Mouse (Mus musculus): Measurements from ENCODE around the gene Prkg2.

The Prkg2 gene

GRCm38 (mm10) chr5:99036596-99037441 lies at the start of gene Prkg2:
Gene Prkg2, minus strand, starts transcription at chr5:99037351.
- DNase-seq: no peak

- no peak for DNase-seq
Observed at GRCm38 (mm10) chr5:99083955-99084354, 46.8 kb upstream of the Prkg2 start.

GRCm38 (mm10) chr5:99078375-99078774 lies 41.2 kb upstream of the Prkg2 start:
- no peak for DNase-seq

- no peak for DNase-seq
Observed at GRCm38 (mm10) chr5:99068391-99068790, 31.2 kb upstream of the Prkg2 start.

GRCm38 (mm10) chr5:99062582-99062981 lies 25.4 kb upstream of the Prkg2 start:
- no peak for DNase-seq

- no peak for DNase-seq
Observed at GRCm38 (mm10) chr5:99039021-99039420, 1.9 kb upstream of the Prkg2 start.

GRCm38 (mm10) chr5:99037442-99037811 lies 276 bp upstream of the Prkg2 start:
- DNase-seq: no peak

GRCm38 (mm10) chr5:99035961-99036360 lies 1.2 kb downstream of the Prkg2 start:
- no peak for DNase-seq

GRCm38 (mm10) chr5:99031551-99032149 lies 5.5 kb downstream of the Prkg2 start:
- DNase-seq: no peak

GRCm38 (mm10) chr5:99026343-99026742 lies 10.8 kb downstream of the Prkg2 start:
- DNase-seq: no peak

GRCm38 (mm10) chr5:99019709-99020108 lies 17.4 kb downstream of the Prkg2 start:
- DNase-seq: no peak

- no peak for DNase-seq
Observed at GRCm38 (mm10) chr5:99015140-99015539, 22.0 kb downstream of the Prkg2 start.

GRCm38 (mm10) chr5:99010448-99011151 lies 26.6 kb downstream of the Prkg2 start:
- DNase-seq: no peak

GRCm38 (mm10) chr5:98998104-98998503 lies 39.0 kb downstream of the Prkg2 start:
- no peak for DNase-seq

- no peak for DNase-seq
Observed at GRCm38 (mm10) chr5:98995767-98996166, 41.4 kb downstream of the Prkg2 start.

- no peak for DNase-seq
Observed at GRCm38 (mm10) chr5:98991600-98991999, 45.6 kb downstream of the Prkg2 start.

GRCm38 (mm10) chr5:98987634-98988033 lies 49.5 kb downstream of the Prkg2 start:
- no peak for DNase-seq

GRCm38 (mm10) chr5:98987116-98987515 lies 50.0 kb downstream of the Prkg2 start:
- no peak for DNase-seq

GRCm38 (mm10) chr5:98986459-98986858 lies 50.7 kb downstream of the Prkg2 start:
- no peak for DNase-seq

- DNase-seq: no peak
Observed at GRCm38 (mm10) chr5:98986011-98986410, 51.1 kb downstream of the Prkg2 start.

GRCm38 (mm10) chr5:98985077-98985476 lies 52.1 kb downstream of the Prkg2 start:
- no peak for DNase-seq

GRCm38 (mm10) chr5:98981304-98981703 lies 55.8 kb downstream of the Prkg2 start:
- DNase-seq: no peak

GRCm38 (mm10) chr5:98978316-98978715 lies 58.8 kb downstream of the Prkg2 start:
- no peak for DNase-seq
